ENCODE assay signal across 9 mouse cellular contexts in genomic region chr1:92372222-92372990, GRCm38 (mm10).
DNase-seq lines count a peak whose midpoint lies in the region; ATAC-seq lines count a peak whose summit lies in the region.
"Had no signal": no experiment of that assay in that cellular context is flagged by ENCODE, and none has a peak within 500 bp of the region (broad histone marks: within the 10 kb centered on the region; RNA-seq: fewer than 3 reads in every experiment).

No protein-coding gene starts in this region.

- H3K4me3 ChIP-seq in hindbrain, embryonic 10.5 days, result no peak overlapping the region
- H3K4me3 ChIP-seq in hindbrain, embryonic 11.5 days (ENCODE audit: low read depth, low read length), result no peak overlapping the region
- no peak overlapping the region for H3K4me3 ChIP-seq in embryonic facial prominence, embryonic 10.5 days
- no peak overlapping the region for H3K4me3 ChIP-seq in hindbrain, embryonic 14.5 days (replicated peaks; ENCODE audit: low read length)
- H3K4me3 ChIP-seq in midbrain, embryonic 16.5 days (ENCODE audit: low read depth, low read length), result no peak overlapping the region
- H3K4me3 ChIP-seq: liver, embryonic 15.5 days had no signal

- 82% methylated on average over 5 of the region's 5 CpGs for WGBS in hindbrain, embryonic 10.5 days
- WGBS in hindbrain, embryonic 11.5 days, result 77% methylated on average over 5 of the region's 5 CpGs
- 76% methylated on average over 5 of the region's 5 CpGs for WGBS in embryonic facial prominence, embryonic 10.5 days
- 69% methylated on average over 5 of the region's 5 CpGs for WGBS in hindbrain, embryonic 14.5 days
- WGBS in midbrain, embryonic 16.5 days, result 79% methylated on average over 5 of the region's 5 CpGs

- no peaks in the 10 kb centered on the region for H3K9me3 ChIP-seq in hindbrain, embryonic 10.5 days
- H3K9me3 ChIP-seq in hindbrain, embryonic 11.5 days (ENCODE audit: control insufficient read depth, low read length), result no peaks in the 10 kb centered on the region
- no peaks in the 10 kb centered on the region for H3K9me3 ChIP-seq in embryonic facial prominence, embryonic 10.5 days
- no peaks in the 10 kb centered on the region for H3K9me3 ChIP-seq in hindbrain, embryonic 14.5 days (ENCODE audit: control insufficient read depth, low read length)
- H3K9me3 ChIP-seq in midbrain, embryonic 16.5 days (replicated peaks; ENCODE audit: control insufficient read depth, low read length, poor library complexity, severe bottlenecking), result no peaks in the 10 kb centered on the region
- H3K9me3 ChIP-seq: liver, embryonic 15.5 days had no signal

- peaks cover 24% of the 10 kb centered on the region for H3K4me1 ChIP-seq in hindbrain, embryonic 10.5 days (replicated peaks)
- 0 out of 2 replicates have a peak, but pooled peaks cover 2% of the 10 kb centered on the region for H3K4me1 ChIP-seq in hindbrain, embryonic 11.5 days (replicated peaks; ENCODE audit: control insufficient read depth, insufficient read depth, low read length)
- peaks cover 30% of the 10 kb centered on the region for H3K4me1 ChIP-seq in embryonic facial prominence, embryonic 10.5 days
- peaks cover 17% of the 10 kb centered on the region for H3K4me1 ChIP-seq in hindbrain, embryonic 14.5 days (replicated peaks; ENCODE audit: control insufficient read depth, insufficient read depth, low read length)
- H3K4me1 ChIP-seq in midbrain, embryonic 16.5 days (ENCODE audit: control insufficient read depth, insufficient read depth, low read length), result peaks cover 17% of the 10 kb centered on the region
- H3K4me1 ChIP-seq: liver, embryonic 15.5 days had no signal

- no peak for DNase-seq in hindbrain, embryonic 10.5 days (ENCODE audit: low spot score)
- DNase-seq in hindbrain, embryonic 11.5 days (ENCODE audit: low spot score), result no peak
- no peak for DNase-seq in embryonic facial prominence, embryonic 10.5 days (ENCODE audit: low spot score)
- no peak for DNase-seq in hindbrain, embryonic 14.5 days (ENCODE audit: low spot score)
- DNase-seq in urinary bladder, postnatal 10 days (ENCODE audit: low spot score), result no peak
- no peak for DNase-seq in c-Kit-positive CD71-positive TER-119-positive erythroid progenitor cells, embryonic 14.5 days (ENCODE audit: low spot score)
- no peak for DNase-seq in adrenal gland, postnatal 4 days (ENCODE audit: low spot score in 2 of 2)

- H3K4me2 ChIP-seq in hindbrain, embryonic 11.5 days (replicated peaks; ENCODE audit: low read depth, low read length), result no peak overlapping the region
- peak overlapping the region; percentile 22; the same call in 1 of the 2 replicates for H3K4me2 ChIP-seq in hindbrain, embryonic 14.5 days (replicated peaks)
- H3K4me2 ChIP-seq in midbrain, embryonic 16.5 days (ENCODE audit: low read length), result peak overlapping the region; percentile 38; the same call in 1 of the 2 replicates
- H3K4me2 ChIP-seq: liver, embryonic 15.5 days had no signal

- 0 out of 2 replicates have a peak overlapping the region, but pooled peaks have one; percentile 16 for H3K27ac ChIP-seq in hindbrain, embryonic 10.5 days
- H3K27ac ChIP-seq in hindbrain, embryonic 11.5 days (ENCODE audit: low read depth, low read length), result no peak overlapping the region
- H3K27ac ChIP-seq in embryonic facial prominence, embryonic 10.5 days (replicated peaks), result peak overlapping the region; percentile 45
- peak overlapping the region; percentile 81 for H3K27ac ChIP-seq in hindbrain, embryonic 14.5 days
- H3K27ac ChIP-seq in midbrain, embryonic 16.5 days (ENCODE audit: low read length), result peak overlapping the region; percentile 88
- H3K27ac ChIP-seq: liver, embryonic 15.5 days had no signal

- ATAC-seq in hindbrain, embryonic 11.5 days (ENCODE audit: low FRiP score), result no peak
- peak; percentile 37; the same call in 1 of the 2 replicates for ATAC-seq in hindbrain, embryonic 14.5 days (ENCODE audit: low FRiP score)
- ATAC-seq in midbrain, embryonic 16.5 days, result peak; percentile 47; the same call in 1 of the 2 replicates

- no peaks in the 10 kb centered on the region for H3K27me3 ChIP-seq in hindbrain, embryonic 10.5 days (ENCODE audit: insufficient read depth, poor library complexity, severe bottlenecking)
- H3K27me3 ChIP-seq in hindbrain, embryonic 11.5 days (ENCODE audit: control insufficient read depth, insufficient read depth, low read length), result no peaks in the 10 kb centered on the region
- no peaks in the 10 kb centered on the region for H3K27me3 ChIP-seq in embryonic facial prominence, embryonic 10.5 days (replicated peaks; ENCODE audit: low read depth, poor library complexity, severe bottlenecking)
- no peaks in the 10 kb centered on the region for H3K27me3 ChIP-seq in hindbrain, embryonic 14.5 days (ENCODE audit: control insufficient read depth, insufficient read depth, low read length)
- no peaks in the 10 kb centered on the region for H3K27me3 ChIP-seq in midbrain, embryonic 16.5 days (ENCODE audit: control insufficient read depth, insufficient read depth, low read depth, low read length)
- H3K27me3 ChIP-seq: liver, embryonic 15.5 days had no signal

- H3K9ac ChIP-seq in hindbrain, embryonic 11.5 days (ENCODE audit: low read depth, low read length), result no peak overlapping the region
- H3K9ac ChIP-seq in hindbrain, embryonic 14.5 days, result no peak overlapping the region
- peak overlapping the region; percentile 43; the same call in 1 of the 2 replicates for H3K9ac ChIP-seq in midbrain, embryonic 16.5 days (ENCODE audit: low read depth, low read length)
- H3K9ac ChIP-seq: liver, embryonic 15.5 days had no signal

- no peaks in the 10 kb centered on the region for H3K36me3 ChIP-seq in hindbrain, embryonic 10.5 days
- H3K36me3 ChIP-seq in hindbrain, embryonic 11.5 days (ENCODE audit: control insufficient read depth, insufficient read depth, low read length), result no peaks in the 10 kb centered on the region
- no peaks in the 10 kb centered on the region for H3K36me3 ChIP-seq in embryonic facial prominence, embryonic 10.5 days (replicated peaks)
- H3K36me3 ChIP-seq in hindbrain, embryonic 14.5 days (replicated peaks; ENCODE audit: control insufficient read depth, insufficient read depth), result no peaks in the 10 kb centered on the region
- no peaks in the 10 kb centered on the region for H3K36me3 ChIP-seq in midbrain, embryonic 16.5 days (ENCODE audit: control insufficient read depth, insufficient read depth, low read length)
- H3K36me3 ChIP-seq: liver, embryonic 15.5 days had no signal
